Mouse (Mus musculus): ENCODE measurements around the gene Slc13a2. TPM values are rescaled to one million over a fixed set of nuclear protein-coding genes. Genes with fewer than 3 reads are reported as not detected.

Gene Slc13a2
- polyA plus RNA-seq, 1 experiment from 2014 or later: not detected

DNA sequence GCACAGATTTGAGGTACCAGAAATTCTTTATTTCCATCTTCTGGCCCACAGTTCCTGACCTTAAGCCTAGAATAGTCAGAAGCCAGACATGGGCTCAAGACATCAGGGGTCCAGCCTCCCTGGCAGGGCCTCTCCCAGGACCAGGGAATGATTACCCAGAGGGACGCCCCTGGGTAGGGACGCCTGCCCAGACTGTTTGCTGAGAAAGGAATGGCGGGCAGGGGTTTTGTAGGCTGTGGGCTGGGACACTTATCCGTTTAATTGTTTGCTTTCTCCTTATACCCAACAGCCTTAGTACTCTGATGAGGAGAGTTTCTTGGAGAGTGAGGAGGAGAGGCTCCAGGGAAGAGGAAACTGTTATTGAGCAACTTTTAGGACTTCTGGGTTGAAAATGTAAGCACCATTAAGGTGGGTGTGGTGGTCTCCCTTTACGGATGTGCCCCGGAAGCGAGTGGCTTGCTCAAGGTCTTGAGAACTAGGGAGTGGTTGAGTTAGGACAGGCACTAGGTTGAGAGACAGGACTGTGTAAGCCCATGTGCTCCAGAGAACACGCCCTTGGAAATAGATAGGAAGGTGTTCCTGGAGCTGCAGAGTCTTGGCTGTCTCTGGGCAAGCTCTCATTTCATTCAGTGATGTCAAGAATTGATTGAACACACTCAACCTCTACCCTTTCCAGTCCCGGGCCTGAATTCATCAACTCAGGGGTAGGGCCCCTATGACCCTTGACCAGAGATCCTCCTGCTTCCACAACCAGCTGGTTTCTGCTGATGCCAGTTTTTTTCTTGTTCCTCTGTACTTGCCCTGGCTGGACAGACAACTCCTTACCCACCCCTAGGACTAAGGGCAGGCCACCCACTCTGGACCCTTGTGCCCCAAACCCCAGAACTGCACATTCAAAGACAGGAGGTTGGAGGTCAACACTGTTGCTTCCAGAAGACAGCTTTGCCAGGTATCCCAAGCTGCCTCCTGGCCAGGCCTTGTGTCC is 13.5 kb downstream of the Slc13a2 start:
- WGBS: 90% methylated on average over 9 of the region's 9 CpGs
- no peaks in the 10 kb centered on the region for H3K27me3 ChIP-seq

GRCm38 (mm10) chr11:78402062-78402461 is 20.0 kb downstream of the Slc13a2 start:
- Histone ChIP-seq H3K36me3 (no peaks in the 10 kb centered on the region), H3K4me3 (no peak overlapping the region), H3K4me2 (replicated peaks) (no peak overlapping the region), H3K9ac (replicated peaks) (no peak overlapping the region), H3K9me3 (no peaks in the 10 kb centered on the region), H3K27ac (replicated peaks) (no peak overlapping the region), H3K4me1 (peaks cover 6% of the 10 kb centered on the region), H3K27me3 (no peaks in the 10 kb centered on the region)
- ATAC-seq (replicated peaks): no peak
- 77% methylated on average over 6 of the region's 6 CpGs for WGBS

More for the DNA sequence above, 13.5 kb downstream of the Slc13a2 start:
- H3K27ac ChIP-seq (replicated peaks): no peak overlapping the region
- no peaks in the 10 kb centered on the region for H3K9me3 ChIP-seq
- H3K9ac ChIP-seq (replicated peaks): no peak overlapping the region
- no peaks in the 10 kb centered on the region for H3K36me3 ChIP-seq
- H3K4me3 ChIP-seq: no peak overlapping the region
- no peak for ATAC-seq (replicated peaks)
- 0 out of 2 replicates have a peak, but pooled peaks cover 2% of the 10 kb centered on the region for H3K4me1 ChIP-seq
- H3K4me2 ChIP-seq (replicated peaks): no peak overlapping the region

DNA sequence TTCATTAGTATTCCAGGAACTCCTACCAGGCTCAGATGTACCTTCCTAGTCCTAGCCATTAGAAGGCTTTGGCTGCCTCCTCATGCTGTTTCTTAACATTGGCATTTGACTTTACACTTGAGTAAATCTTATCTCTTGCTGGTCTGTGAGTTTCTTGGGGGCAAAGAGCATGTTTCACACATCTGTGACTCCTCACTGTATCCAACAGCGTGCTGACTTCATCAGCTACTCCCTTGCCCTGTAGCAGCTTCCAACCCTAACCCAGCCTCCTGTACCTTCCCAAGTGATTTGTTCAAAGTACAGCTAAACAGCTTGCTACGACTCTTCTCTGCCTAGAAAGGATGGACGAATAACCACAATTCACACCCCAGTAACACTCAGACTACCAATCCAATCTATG is 20.5 kb downstream of the Slc13a2 start:
- Histone ChIP-seq H3K4me3 (no peak overlapping the region), H3K36me3 (no peaks in the 10 kb centered on the region), H3K4me1 (peaks cover 7% of the 10 kb centered on the region), H3K9me3 (no peaks in the 10 kb centered on the region), H3K27me3 (no peaks in the 10 kb centered on the region), H3K4me2 (replicated peaks) (no peak overlapping the region), H3K9ac (replicated peaks) (no peak overlapping the region), H3K27ac (replicated peaks) (no peak overlapping the region)
- WGBS: 82% methylated on average over 3 of the region's 3 CpGs
- ATAC-seq (replicated peaks): no peak

GRCm38 (mm10) chr11:78400936-78401335 is 21.1 kb downstream of the Slc13a2 start:
- no peak overlapping the region for H3K4me3 ChIP-seq
- peaks cover 7% of the 10 kb centered on the region for H3K4me1 ChIP-seq
- H3K9me3 ChIP-seq: no peaks in the 10 kb centered on the region
- H3K27ac ChIP-seq (replicated peaks): no peak overlapping the region
- ATAC-seq (replicated peaks): no peak
- 71% methylated on average over 3 of the region's 3 CpGs for WGBS
- no peaks in the 10 kb centered on the region for H3K27me3 ChIP-seq
- H3K36me3 ChIP-seq: no peaks in the 10 kb centered on the region
- no peak overlapping the region for H3K9ac ChIP-seq (replicated peaks)
- no peak overlapping the region for H3K4me2 ChIP-seq (replicated peaks)

GRCm38 (mm10) chr11:78399680-78400079 is 22.3 kb downstream of the Slc13a2 start:
- H3K27me3 ChIP-seq: no peaks in the 10 kb centered on the region
- peaks cover 7% of the 10 kb centered on the region for H3K4me1 ChIP-seq
- 17% methylated on average over 8 of the region's 8 CpGs for WGBS
- no peak overlapping the region for H3K27ac ChIP-seq (replicated peaks)
- H3K36me3 ChIP-seq: no peaks in the 10 kb centered on the region
- H3K4me2 ChIP-seq (replicated peaks): no peak overlapping the region
- no peak overlapping the region for H3K9ac ChIP-seq (replicated peaks)
- no peak overlapping the region for H3K4me3 ChIP-seq
- ATAC-seq (replicated peaks): no peak
- no peaks in the 10 kb centered on the region for H3K9me3 ChIP-seq

- H3K9ac ChIP-seq (replicated peaks): no peak overlapping the region
- H3K27me3 ChIP-seq: no peaks in the 10 kb centered on the region
- no peak for ATAC-seq (replicated peaks)
- H3K4me3 ChIP-seq: no peak overlapping the region
- no peaks in the 10 kb centered on the region for H3K9me3 ChIP-seq
- H3K27ac ChIP-seq (replicated peaks): no peak overlapping the region
- no peak overlapping the region for H3K4me2 ChIP-seq (replicated peaks)
- H3K4me1 ChIP-seq: peaks cover 7% of the 10 kb centered on the region
- 80% methylated on average over 6 of the region's 6 CpGs for WGBS
- no peaks in the 10 kb centered on the region for H3K36me3 ChIP-seq
Observed at GRCm38 (mm10) chr11:78398212-78398611, 23.8 kb downstream of the Slc13a2 start.

GRCm38 (mm10) chr11:78397397-78397796 is 24.6 kb downstream of the Slc13a2 start:
- ATAC-seq (replicated peaks): no peak
- Histone ChIP-seq H3K27ac (replicated peaks) (no peak overlapping the region), H3K4me3 (peak overlapping the region; percentile 25), H3K27me3 (no peaks in the 10 kb centered on the region; the same call in 1 of the 2 replicates), H3K9me3 (no peaks in the 10 kb centered on the region), H3K9ac (replicated peaks) (no peak overlapping the region), H3K4me2 (replicated peaks) (peak overlapping the region; percentile 42), H3K4me1 (peaks cover 7% of the 10 kb centered on the region), H3K36me3 (no peaks in the 10 kb centered on the region)
- WGBS: 9% methylated on average over 18 of the region's 18 CpGs

DNA sequence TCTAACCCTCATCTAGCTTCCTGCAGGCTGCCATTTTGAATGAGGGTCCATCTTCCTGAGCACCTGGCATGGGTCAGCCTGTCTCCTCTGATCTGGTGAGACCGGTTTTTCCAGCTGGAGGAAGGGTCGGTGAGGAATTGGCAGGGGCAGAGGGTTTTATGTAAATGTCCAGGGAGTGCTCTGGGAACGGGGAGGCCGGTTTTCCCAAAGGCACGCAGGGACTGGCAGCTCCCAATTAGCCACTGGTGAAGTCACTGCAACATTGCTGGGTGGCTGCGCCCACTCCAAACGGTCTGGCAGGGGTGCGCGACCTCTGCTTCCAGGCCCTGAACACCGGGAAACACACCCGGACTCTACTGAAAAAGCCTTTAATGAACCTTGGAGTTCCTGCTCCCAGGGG is 25.1 kb downstream of the Slc13a2 start:
- no peaks in the 10 kb centered on the region for H3K9me3 ChIP-seq
- no peaks in the 10 kb centered on the region for H3K36me3 ChIP-seq
- WGBS: 35% methylated on average over 11 of the region's 11 CpGs
- H3K27ac ChIP-seq (replicated peaks): no peak overlapping the region
- H3K4me1 ChIP-seq: peaks cover 7% of the 10 kb centered on the region
- H3K4me3 ChIP-seq: peak overlapping the region; percentile 25
- peak overlapping the region; percentile 42 for H3K4me2 ChIP-seq (replicated peaks)
- H3K27me3 ChIP-seq: no peaks in the 10 kb centered on the region; the same call in 1 of the 2 replicates
- ATAC-seq (replicated peaks): no peak
- no peak overlapping the region for H3K9ac ChIP-seq (replicated peaks)

DNA sequence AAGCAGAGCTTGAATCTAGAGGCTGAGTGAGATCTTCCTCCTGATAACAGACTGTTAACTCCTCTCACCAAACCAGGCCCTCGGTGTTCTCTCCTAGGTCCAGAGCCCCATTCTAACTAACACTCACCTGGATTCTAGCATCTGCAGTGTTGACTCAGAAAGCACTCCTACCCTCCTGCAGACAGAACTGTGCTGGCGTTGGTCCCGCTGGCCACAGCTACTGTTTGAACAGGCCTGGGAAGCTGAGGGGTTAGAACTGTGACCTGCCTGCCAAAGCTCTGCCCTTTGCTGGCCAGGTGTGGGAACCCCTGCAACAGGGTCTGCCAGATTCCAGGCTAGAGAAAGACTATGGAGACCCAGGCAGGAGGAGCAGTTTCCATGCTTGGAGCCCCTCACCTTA is 29.3 kb downstream of the Slc13a2 start:
- Histone ChIP-seq H3K4me3 (no peak overlapping the region), H3K27me3 (no peaks in the 10 kb centered on the region; the same call in 1 of the 2 replicates), H3K4me2 (replicated peaks) (no peak overlapping the region), H3K4me1 (peaks cover 7% of the 10 kb centered on the region), H3K27ac (replicated peaks) (no peak overlapping the region), H3K9me3 (no peaks in the 10 kb centered on the region), H3K36me3 (no peaks in the 10 kb centered on the region), H3K9ac (replicated peaks) (no peak overlapping the region)
- WGBS: 85% methylated on average over 3 of the region's 3 CpGs
- ATAC-seq (replicated peaks): no peak

GRCm38 (mm10) chr11:78386508-78387043 is 35.4 kb downstream of the Slc13a2 start, which contains the start of gene Foxn1:
TSS of gene Foxn1 (minus strand) at chr11:78386558.
- Histone ChIP-seq H3K27ac (replicated peaks) (no peak within 1 kb of the TSS), H3K4me2 (replicated peaks) (no peak within 1 kb of the TSS), H3K9me3 (no peaks in the 10 kb centered on the region), H3K36me3 (no peaks in the 10 kb centered on the region), H3K4me1 (no peaks in the 10 kb centered on the region), H3K27me3 (no peaks in the 10 kb centered on the region), H3K4me3 (no peak within 1 kb of the TSS), H3K9ac (replicated peaks) (no peak within 1 kb of the TSS)
- no peak for ATAC-seq (replicated peaks)
- 87% methylated on average over 14 of the region's 14 CpGs for WGBS

- no peaks in the 10 kb centered on the region for H3K9me3 ChIP-seq
- H3K36me3 ChIP-seq: no peaks in the 10 kb centered on the region
- no peak for ATAC-seq (replicated peaks)
- no peak overlapping the region for H3K4me2 ChIP-seq (replicated peaks)
- no peak overlapping the region for H3K4me3 ChIP-seq
- H3K27me3 ChIP-seq: no peaks in the 10 kb centered on the region
- no peaks in the 10 kb centered on the region for H3K4me1 ChIP-seq
- H3K9ac ChIP-seq (replicated peaks): no peak overlapping the region
- no peak overlapping the region for H3K27ac ChIP-seq (replicated peaks)
- WGBS: 89% methylated on average over 10 of the region's 10 CpGs
Observed at GRCm38 (mm10) chr11:78385776-78386175, 36.2 kb downstream of the Slc13a2 start.

GRCm38 (mm10) chr11:78382701-78383100 is 39.3 kb downstream of the Slc13a2 start:
- Histone ChIP-seq H3K36me3 (no peaks in the 10 kb centered on the region), H3K27ac (replicated peaks) (no peak overlapping the region), H3K4me3 (no peak overlapping the region), H3K27me3 (no peaks in the 10 kb centered on the region), H3K4me2 (replicated peaks) (no peak overlapping the region), H3K9me3 (no peaks in the 10 kb centered on the region), H3K9ac (replicated peaks) (no peak overlapping the region), H3K4me1 (no peaks in the 10 kb centered on the region)
- ATAC-seq (replicated peaks): no peak
- 30% methylated on average over 5 of the region's 5 CpGs for WGBS
